Mouse (Mus musculus): ENCODE measurements around the gene Utp11.

The Utp11 gene

DNA sequence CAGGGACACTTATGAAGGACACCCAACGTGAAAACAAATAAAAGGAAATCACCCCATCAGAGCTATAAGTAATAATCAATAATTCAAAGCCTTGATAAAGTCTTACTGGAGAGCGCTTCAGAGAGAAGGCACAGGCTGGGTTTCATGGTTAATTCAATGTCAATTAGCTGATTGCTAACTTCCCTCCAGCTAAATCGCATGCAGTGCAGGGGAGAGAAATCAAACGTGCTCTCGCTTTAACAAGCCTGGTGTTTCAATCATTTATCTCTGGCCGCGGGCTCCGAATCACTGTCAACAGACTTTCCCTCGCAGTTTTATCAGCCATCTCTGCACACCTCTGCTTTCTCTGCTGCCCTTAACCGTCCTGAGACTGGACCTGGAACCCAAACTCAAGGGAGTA is 60.5 kb downstream of the Utp11 start:
- DNase-seq (ENCODE audit: low read depth, low spot score), result no peak

DNA sequence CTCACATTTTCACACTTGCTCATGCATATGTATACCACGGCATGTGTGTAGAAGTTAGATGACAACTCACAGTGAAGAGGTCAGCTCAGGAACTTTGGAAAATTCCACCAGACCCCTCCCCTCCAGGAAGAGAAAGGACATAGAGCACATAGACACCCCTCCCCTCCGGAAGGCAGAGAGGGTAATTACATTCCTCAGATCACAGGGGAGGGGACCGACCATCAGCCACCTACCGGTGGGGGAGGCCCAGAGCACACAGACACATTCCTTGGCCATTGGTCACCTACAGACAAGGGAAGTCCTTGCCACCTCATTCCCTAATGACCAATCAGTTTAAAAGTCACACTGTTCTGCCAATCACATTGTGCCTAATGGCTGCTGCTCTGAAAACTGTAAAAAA is 61.9 kb downstream of the Utp11 start:
- DNase-seq (ENCODE audit: low read depth, low spot score), result no peak

Data from c-Kit-negative CD71-positive TER-119-positive erythroid progenitor cells, embryonic 14.5 days (primary cell).